Mouse (Mus musculus): ENCODE measurements around the gene Aida.
"Not testable (repeated sequence)": the region's sequence is repeated elsewhere in the genome, so short reads cannot be mapped to it uniquely, and the experiment has no call there.

The Aida gene

GRCm38 (mm10) chr1:183320708-183321107, 24.3 kb downstream of the Aida start:
- DNase-seq (ENCODE audit: low read depth, low spot score): no peak

GRCm38 (mm10) chr1:183322496-183322895, 26.1 kb downstream of the Aida start:
- DNase-seq (ENCODE audit: low read depth, low spot score): not testable (repeated sequence)

- no peak for DNase-seq (ENCODE audit: low read depth, low spot score)
Observed at GRCm38 (mm10) chr1:183323923-183324322, 27.5 kb downstream of the Aida start.

- DNase-seq (ENCODE audit: low read depth, low spot score): no peak
Observed at GRCm38 (mm10) chr1:183324433-183324832, 28.0 kb downstream of the Aida start.

GRCm38 (mm10) chr1:183327171-183327570, 30.8 kb downstream of the Aida start:
- no peak for DNase-seq (ENCODE audit: low read depth, low spot score)

GRCm38 (mm10) chr1:183342902-183343301, 46.5 kb downstream of the Aida start:
- not testable (repeated sequence) for DNase-seq (ENCODE audit: low read depth, low spot score)

- peak; percentile 83 for DNase-seq (ENCODE audit: low read depth, low spot score)
Observed at GRCm38 (mm10) chr1:183344886-183345816, 48.8 kb downstream of the Aida start.

- no peak for DNase-seq (ENCODE audit: low read depth, low spot score)
Observed at GRCm38 (mm10) chr1:183345817-183346195, 49.4 kb downstream of the Aida start.

GRCm38 (mm10) chr1:183349840-183350239, 53.5 kb downstream of the Aida start:
- no peak for DNase-seq (ENCODE audit: low read depth, low spot score)

- DNase-seq (ENCODE audit: low read depth, low spot score): no peak
Observed at GRCm38 (mm10) chr1:183358901-183359300, 62.5 kb downstream of the Aida start.

- no peak for DNase-seq (ENCODE audit: low read depth, low spot score)
Observed at GRCm38 (mm10) chr1:183362301-183362700, 65.9 kb downstream of the Aida start.

- DNase-seq (ENCODE audit: low read depth, low spot score): no peak
Observed at GRCm38 (mm10) chr1:183362729-183363576, 66.6 kb downstream of the Aida start.

- no peak for DNase-seq (ENCODE audit: low read depth, low spot score)
Observed at GRCm38 (mm10) chr1:183363577-183363867, 67.1 kb downstream of the Aida start.

- DNase-seq (ENCODE audit: low read depth, low spot score): no peak
Observed at GRCm38 (mm10) chr1:183366361-183366760, 70.0 kb downstream of the Aida start.

- no peak for DNase-seq (ENCODE audit: low read depth, low spot score)
Observed at GRCm38 (mm10) chr1:183368601-183369400, 72.4 kb downstream of the Aida start.

- DNase-seq (ENCODE audit: low read depth, low spot score): peak; percentile 92
Observed at GRCm38 (mm10) chr1:183369427-183370014, 73.1 kb downstream of the Aida start, which contains the start of gene Mia3. Gene Mia3, minus strand, starts transcription at chr1:183369553.

GRCm38 (mm10) chr1:183374728-183375127, 78.3 kb downstream of the Aida start:
- no peak for DNase-seq (ENCODE audit: low read depth, low spot score)

Data from brain, embryonic 18.5 days (tissue).